Mouse (Mus musculus) thymus, postnatal 25 days (tissue): ENCODE results near the gene Pclo.
"Not testable (repeated sequence)": the region's sequence is repeated elsewhere in the genome, so short reads cannot be mapped to it uniquely, and the experiment has no call there.

Experiments used
- DNase-seq: peaks from one replicate; pipeline ENCODE4 v3.0.0; 2022

The Pclo gene

DNA sequence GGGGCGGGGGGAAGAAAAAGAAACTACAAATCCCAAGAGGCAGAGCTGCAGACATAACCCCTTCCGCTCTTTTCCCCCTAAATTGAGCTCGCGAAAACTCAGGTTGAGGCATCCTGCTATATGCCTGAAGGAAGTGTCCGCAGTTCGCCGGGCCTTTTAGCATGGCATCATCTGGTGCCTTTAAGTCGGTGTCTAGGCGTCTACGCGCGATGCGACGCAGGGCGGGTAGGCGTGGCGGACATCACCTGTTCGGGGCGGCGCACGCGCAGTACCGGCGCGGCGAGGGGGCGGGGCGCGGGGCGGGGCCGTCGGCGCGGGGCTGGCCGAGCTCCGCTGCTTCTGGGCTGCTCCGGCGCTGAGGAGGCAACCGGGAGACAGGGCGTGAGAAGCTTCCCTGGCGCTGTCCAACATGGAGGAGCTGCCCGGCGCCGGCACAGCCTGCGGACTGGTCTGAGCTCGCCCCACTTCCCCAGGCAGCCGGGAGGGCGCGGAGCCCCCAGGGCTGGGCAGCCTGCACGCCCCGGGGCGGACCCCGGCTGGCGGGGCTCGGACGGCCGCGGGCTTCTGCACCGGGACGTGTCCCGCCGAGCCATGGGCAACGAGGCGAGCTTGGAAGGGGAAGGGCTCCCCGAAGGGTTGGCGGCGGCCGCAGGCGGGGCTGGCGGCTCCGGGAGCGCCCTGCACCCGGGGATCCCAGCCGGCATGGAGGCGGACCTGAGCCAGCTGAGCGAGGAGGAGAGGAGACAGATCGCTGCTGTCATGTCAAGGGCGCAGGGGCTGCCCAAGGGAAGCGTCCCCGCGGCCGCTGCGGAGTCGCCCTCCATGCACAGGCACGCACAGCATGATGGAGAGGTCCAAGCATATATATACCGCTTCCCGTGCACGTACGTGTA lies at the start of gene Pclo:
TSS of gene Pclo (plus strand) at position 288 of the 893 bp plus-strand sequence.
- DNase-seq: peak; percentile 14

DNA sequence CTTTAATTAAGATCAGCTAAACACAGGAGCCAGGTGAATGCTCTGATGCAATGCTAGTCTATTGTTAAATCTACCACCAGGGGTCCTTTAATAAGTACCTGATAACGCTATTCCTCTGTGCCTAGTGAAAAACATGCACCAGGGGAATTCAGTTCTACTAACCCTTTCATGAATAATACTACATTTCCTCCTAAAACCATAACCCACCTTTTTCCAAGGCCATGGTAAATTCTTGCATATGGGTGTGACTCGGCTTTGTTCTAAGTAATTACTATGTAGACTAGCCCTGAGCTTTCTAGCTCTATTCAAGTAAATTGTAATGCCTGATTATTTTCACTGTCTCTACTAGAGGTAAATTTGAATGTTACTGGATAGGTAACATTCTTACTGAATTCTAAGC lies 20.3 kb upstream of the Pclo start:
- not testable (repeated sequence) for DNase-seq

DNA sequence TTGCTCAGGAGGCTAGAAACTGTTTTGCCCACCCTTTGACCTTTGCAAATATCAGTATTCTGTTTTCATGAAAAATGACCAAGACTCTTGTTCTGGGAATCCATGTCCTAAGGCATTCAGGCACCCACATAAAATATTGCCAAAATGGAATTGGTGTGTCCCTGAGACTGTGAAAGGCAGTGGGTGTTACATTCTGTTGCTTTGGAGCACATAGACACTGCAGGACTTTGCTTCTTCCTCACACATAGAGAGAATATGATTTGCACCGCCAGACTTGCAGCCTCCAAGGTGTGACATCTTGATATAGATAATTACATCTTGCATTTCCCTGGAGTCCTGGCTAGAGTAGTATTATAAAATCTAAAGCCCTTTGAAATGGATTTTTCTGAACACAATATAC lies 6.2 kb upstream of the Pclo start:
- no peak for DNase-seq

DNA sequence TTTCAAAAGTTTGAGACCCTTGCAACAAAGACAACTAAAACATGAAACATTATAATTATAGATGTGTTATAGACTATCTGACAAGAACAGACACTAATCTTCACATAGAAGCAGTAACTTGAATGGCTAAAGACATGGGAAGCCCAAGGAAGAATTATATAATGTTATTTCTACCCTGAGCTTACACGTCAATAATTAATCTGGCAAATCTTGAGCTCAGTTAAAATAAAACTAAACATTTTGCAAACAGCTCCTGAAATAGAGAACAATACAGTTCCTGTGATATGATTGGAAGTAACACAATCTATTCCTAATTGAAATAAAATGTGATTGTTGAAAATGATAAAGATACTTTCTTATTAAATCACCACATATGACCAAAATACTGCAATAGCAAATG lies 5.1 kb upstream of the Pclo start:
- DNase-seq: no peak

DNA sequence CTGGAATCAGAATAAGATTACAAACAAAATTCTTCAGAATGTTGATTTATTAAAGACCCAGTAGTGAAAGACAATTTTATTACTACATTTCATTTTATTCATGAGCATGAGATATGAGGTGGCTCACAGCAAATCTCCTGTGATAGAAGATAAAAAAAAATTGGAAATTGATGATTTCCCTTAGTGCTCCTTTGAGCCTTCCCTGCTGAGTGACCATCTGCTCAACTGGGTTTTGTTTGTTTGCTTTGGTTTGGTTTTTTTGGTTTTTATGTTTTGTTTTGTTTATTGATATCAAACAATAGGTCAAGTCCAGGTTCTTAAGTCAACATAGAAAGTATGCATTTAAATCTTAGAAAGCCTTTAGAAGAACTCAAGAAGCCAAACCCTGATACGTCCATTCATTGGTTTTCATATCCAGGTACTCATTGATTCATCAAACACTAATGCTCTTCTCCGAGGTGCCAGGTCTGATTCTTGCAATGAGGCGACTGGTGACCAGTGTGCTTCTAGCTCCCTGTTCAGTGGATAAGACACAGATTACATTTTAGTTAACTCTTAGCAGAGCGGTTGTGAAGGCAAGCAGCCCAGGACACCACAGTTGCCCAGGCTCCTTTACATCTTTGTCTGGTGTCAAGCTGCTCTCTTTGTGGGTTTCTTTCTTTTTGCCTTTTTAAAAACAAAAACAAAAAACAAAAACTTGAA lies 3.6 kb downstream of the Pclo start:
- DNase-seq: no peak

DNA sequence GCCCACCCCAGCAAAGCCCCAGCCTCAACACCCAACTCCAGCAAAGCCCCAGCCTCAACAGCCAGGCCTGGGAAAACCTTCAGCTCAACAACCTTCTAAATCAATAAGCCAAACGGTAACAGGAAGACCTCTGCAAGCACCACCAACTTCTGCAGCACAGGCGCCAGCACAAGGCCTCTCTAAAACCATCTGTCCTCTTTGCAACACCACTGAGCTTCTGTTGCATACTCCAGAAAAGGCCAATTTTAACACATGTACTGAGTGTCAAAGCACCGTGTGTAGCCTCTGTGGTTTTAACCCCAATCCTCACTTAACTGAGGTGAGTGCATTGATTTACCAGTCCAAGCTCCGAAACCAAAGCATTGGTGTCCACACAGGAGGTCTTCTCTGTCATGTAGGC lies 7.3 kb downstream of the Pclo start:
- no peak for DNase-seq

DNA sequence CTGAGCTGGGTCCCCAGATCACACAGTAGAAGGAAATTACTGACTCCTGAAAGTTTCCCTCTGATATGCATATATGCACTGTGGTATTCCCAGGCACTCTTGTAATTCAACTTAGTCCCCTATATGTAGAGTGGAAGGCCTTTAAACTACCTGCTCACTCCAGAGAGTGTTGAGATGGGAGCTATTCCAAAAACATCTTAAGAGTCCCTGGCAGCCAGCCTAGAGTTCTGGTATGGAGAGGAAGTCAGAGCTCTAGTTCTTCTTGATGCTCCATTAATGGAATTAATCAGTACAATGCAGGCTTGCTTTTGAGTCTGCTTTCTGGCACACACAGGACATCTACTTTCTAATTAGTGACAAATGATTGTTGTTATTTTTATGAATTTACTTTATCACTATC lies 11.3 kb downstream of the Pclo start:
- no peak for DNase-seq

DNA sequence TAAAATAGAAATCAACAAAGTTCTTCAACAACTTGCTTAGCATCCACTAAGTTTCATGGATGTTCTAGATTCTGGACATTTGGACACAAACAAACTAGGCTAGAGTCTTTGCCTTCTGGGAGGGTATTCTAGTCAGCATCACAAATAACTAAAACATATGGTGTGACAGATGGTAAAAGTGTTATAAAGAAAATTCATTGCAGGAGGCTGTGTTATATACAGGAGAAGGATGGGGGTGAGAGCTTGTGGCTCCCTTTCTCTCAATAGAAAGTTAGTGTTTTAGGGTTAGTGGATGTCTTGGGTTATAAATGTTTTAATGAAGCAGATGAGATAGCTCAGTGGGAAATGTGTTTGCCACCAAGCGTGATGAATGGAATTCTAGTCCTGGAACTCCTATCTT lies 13.1 kb downstream of the Pclo start:
- no peak for DNase-seq

DNA sequence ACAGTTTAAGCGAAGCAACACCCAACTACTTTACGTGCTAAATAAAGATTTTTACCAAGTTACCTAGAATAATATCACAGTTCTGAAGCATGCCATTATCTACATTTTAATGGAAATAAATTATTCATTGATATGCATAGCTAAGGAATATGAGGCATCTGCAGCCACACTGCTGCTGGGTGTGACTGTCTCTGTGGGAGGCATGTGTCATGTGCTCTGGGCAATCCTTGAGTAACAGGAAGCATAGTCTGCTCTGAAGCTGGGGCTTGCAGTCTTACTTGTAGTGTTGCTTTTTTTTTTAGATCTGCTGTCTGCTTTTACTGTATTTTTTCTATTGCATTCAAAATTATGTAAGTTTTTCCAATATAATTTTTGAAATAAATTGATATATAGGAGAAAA lies 17.2 kb downstream of the Pclo start:
- no peak for DNase-seq

DNA sequence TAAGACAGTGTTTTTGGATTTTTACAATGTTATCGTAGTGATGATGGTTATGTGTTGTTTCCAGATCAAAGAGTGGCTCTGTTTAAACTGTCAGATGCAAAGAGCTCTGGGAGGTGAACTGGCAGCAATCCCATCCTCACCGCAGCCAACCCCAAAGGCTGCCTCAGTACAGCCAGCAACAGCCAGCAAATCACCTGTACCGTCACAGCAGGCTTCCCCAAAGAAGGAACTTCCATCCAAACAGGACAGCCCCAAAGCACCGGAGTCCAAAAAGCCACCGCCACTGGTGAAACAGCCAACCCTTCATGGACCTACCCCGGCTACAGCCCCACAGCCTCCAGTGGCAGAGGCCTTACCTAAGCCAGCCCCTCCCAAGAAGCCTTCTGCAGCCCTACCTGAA lies 24.6 kb downstream of the Pclo start:
- no peak for DNase-seq

DNA sequence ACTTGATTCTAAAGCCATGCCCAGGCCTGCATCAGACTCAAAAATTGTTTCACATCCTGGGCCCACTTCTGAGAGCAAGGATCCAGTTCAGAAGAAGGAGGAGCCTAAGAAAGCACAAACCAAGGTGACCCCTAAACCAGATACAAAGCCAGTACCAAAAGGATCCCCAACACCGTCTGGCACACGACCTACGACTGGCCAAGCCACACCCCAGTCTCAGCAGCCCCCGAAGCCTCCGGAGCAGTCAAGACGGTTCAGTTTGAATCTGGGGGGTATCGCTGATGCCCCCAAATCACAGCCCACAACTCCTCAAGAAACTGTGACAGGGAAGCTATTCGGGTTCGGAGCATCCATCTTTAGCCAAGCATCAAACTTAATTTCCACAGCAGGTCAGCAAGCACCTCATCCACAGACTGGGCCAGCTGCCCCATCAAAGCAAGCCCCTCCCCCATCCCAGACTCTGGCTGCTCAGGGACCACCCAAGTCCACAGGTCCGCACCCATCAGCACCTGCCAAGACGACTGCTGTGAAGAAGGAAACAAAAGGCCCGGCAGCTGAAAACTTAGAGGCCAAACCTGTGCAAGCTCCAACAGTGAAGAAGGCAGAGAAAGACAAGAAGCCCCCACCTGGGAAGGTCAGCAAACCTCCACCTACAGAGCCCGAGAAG lies 25.4 kb downstream of the Pclo start:
- no peak for DNase-seq

DNA sequence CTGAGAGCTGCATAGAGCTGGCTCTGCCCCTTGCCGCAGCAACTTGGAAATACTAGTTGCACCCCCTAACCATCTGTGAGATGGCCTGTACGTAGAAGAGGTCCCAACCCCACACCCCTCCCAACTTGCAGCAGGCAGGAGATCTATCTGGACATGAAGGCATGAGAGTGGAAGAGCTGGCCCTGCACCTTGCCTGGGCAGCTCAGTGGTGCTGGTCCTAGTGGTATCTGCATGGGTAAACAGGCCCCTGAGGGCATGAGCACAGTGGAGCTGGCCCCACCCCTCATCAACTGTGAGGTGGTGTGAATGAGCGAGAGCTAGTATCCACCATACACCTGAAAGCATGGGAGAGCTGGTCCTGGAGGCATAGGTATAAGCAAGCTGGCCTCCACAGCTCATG lies 60.9 kb downstream of the Pclo start:
- DNase-seq: no peak

DNA sequence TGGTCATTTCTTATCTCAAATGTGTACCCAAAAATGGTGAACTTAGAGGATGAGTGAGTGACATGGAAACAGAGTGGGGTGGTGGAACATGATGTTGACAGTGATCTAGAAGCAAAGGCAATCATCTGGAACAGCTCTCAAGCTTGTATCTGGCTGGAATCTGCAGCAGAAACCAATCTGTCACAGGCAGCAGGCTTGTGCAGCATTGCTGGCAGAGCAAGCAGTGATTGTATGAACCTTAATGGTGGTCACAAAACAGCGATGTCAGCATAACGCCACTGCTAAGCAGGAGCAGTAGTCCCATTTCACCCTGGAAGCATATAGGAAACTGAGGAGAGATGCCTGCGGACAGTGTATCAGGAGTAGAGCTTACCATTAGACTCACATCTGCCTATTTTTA lies 76.8 kb downstream of the Pclo start:
- DNase-seq: no peak

DNA sequence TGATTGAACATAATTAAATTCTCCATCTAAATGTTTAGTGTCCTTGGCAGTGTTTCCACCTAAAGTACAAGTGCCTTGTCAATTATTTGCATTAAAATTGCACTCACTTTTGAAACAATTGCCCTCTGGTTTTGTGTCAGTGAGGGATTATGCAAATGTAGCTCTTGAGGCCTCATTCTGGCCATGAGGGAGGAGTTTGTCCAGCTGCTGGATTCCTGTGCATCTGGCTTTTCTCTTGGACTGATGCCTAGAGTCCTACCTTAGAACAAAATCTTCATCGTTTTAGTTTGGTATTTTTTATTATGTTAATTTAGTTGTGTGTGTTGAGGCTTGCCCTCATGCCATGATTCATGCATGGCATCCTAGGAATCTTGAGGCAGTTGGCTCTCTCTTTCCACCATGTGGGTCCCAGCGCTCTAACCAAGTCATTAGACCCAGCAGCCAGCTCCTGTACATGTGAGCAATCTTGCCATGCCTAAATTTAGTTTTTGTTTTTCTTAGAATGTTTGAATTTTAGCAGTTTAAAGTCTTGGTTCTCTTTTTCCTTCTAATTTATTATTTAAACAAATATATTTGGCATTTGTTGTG lies 80.8 kb downstream of the Pclo start:
- no peak for DNase-seq

DNA sequence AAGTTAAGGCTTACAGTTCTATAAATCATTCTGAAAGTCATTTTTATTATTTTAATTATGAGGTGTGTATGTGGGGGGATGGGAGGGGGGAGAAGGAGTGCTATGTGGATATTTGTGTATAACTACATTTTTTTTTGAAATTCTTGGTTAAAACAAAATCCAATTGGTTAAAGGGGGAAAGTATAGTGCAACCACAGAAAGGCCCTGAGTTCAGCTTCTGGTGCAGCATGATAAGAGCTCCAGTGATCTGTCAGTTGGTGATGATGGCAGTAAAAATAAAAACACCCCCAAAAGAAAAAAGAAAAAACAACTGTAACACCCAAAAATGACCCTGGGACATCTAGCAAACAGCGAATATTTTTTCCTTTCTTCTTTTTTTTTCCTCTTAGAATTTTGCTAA lies 93.6 kb downstream of the Pclo start:
- no peak for DNase-seq

DNA sequence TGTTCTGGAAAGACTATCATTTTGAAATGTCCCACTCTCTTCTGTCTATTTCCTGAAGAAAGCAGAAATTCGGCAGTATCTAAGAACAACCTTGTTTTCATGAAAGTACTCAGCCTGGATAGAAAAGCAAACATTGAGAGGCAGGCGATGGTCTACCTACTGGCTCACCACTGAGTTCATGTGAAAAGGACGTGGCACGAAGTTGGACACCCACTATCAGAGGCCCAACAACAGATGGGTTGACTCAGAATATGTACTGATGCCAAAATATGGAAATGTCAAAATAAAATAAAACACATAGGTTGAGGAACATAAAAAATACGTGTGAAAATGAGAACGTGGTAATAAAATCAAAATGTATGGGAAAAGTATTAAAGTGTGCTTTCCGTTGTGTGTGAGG lies 106.4 kb downstream of the Pclo start:
- DNase-seq: no peak

DNA sequence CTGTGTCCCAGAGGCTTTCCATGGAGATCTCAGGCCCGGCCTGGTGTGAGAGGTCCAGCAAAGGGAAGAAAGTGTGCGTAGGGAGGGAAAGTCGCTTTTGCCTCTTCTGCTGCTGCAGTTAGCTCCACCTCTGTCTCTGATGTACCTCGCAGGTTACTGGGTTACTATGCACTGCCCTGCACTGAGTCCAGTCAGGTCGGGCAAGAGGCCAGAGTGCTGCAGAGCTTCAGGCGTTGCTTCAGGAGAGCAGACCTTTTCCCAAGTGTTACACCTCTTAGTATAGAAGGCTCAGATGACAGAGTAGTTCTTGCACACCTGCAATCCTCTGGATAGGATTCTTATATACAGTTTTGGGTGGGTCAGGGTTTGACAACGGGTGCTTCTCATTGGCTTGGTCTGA lies 108.6 kb downstream of the Pclo start:
- no peak for DNase-seq

DNA sequence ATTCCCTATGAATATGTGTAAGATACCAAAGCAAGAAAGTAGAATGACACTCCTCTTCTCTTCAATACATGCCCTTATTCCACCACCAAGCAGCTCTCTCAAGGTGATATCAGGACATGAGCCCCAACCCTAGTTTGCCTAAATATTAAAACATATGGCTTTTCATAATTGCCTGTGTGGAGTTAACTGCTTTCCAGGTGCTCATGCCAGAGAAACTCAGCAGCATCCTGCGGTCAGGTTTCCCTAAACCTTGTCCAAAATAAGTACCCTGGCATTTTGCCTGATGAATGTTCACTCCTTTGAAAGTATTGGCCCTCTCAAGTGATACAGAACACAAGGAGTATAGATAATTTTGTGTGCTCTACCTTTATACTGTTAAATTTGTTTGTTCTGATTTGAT lies 126.5 kb downstream of the Pclo start:
- no peak for DNase-seq

DNA sequence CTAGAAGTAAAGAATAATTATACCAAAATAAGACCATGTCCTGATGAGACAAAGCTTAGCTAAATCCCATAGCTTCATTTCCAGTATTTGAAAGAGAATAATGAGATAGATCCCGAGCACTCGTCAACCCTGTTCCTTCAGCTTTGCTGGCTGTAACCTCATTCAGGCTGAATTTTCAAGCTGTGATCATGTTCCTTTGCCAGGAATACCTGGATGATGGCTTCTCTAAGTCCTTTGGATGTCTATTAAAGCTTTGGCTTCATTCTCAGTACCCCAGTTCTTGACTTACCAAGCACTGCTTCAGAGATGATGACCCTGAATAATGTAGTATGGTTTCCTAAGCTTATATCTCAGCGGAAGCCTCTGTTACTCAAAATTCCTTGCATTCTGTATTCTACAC lies 131.1 kb downstream of the Pclo start:
- no peak for DNase-seq

DNA sequence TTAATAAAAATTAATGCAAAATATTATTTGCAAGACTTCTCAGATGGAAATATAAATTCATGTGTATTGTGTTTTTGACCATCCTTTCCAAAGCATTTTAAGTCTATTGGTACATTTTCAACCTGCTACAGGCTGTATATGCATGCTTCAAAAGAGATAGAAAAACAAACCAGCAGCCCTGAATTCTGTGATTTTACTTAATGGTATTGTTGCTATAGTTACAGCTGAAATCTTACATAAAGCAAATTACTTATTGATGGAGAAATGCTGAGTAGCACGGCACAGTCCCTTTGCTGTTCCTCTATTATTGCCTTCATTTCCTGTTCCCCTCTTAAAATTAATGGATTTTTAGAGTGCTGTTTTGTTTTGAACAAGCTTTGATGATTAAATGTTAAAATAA lies 145.9 kb downstream of the Pclo start:
- no peak for DNase-seq

DNA sequence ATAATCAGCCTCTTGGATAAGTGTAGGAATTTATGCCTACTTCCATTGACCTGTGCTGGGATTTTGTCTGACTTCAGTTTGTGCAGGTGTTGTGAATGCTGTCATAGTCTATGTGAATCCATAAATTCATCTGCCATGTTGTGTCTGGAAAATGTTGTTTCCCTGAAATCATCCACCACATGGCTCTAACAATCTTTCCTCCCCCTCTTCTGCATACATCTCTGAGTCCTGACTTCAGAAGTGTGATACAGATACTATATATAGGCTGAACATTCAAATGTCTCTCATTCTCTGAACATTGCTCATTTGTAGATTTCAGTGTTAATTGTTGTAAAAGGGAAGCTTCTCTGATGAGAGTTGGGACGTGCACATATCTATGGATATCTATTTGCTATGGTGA lies 147.5 kb downstream of the Pclo start:
- DNase-seq: no peak

DNA sequence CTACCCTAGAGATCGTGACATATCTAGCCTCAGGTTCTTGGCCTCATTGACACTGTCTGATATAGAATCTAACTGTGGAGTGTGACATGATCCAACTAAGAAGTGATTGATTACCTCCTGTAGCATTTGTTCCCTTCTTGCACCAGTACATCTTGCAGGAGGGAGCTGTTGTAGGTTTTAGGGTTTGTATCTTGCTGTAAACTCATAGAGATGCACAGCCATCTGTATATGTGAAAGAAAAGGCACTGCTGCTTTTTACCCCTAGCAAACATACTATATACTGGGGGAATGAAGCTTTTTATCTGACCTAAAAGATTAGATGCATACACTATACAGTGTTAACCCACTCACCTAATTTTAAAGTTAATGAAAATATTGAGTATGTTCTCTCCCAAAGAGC lies 147.9 kb downstream of the Pclo start:
- no peak for DNase-seq

DNA sequence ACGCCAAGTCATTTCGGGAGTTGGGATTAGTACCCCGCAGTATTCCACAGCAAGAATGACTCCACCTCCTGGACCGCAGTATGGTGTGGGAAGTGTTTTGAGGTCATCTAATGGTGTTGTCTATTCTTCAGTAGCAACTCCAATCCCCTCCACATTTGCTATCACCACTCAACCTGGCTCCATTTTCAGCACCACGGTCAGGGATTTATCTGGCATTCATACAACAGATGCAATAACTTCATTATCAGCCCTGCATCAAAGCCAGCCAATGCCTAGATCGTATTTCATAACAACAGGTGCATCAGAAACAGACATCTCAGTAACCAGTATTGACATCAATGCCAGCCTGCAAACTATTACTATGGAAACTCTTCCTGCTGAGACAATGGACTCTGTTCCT lies 165.7 kb downstream of the Pclo start:
- DNase-seq: no peak

DNA sequence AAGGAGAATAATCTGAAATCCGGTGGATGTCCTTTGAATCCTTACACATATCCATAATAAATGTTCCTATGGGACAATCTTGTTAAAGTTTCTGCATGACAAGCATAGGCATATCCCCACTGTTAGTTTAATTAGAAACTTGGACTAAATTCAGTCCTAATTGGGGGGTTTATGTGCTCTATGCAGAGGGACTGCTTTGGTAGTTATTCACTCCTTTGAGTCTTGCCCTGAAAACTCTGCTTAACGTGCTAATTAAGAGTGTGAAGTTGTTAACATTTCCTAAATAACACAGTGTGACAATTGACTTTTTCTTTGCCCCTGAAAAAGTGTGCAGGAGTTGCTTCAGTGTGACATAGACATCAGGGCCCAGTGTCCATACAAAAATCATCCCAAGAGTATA lies 177.3 kb downstream of the Pclo start:
- DNase-seq: no peak
